Mouse (Mus musculus): ENCODE results near the gene F5.

- no peak for TF ChIP-seq CTCF (IDR thresholded peaks at IDR 0.05; ENCODE audit: low read depth, low read length)
- TF ChIP-seq POLR2A (IDR thresholded peaks at IDR 0.05; ENCODE audit: insufficient read depth, low read length): no peak
These were observed 109.9 kb downstream of the F5 start for GRCm38 (mm10) chr1:164261553-164261952.

Measured in ES-Bruce4 (cell line).